Mouse (Mus musculus): Measurements from ENCODE around the gene Mindy2. TPM values are rescaled to one million over a fixed set of nuclear protein-coding genes. Genes with fewer than 3 reads are reported as not detected.

The Mindy2 gene
- polyA plus RNA-seq, 1 experiment from 2014 or later, result 7.1 TPM

DNA sequence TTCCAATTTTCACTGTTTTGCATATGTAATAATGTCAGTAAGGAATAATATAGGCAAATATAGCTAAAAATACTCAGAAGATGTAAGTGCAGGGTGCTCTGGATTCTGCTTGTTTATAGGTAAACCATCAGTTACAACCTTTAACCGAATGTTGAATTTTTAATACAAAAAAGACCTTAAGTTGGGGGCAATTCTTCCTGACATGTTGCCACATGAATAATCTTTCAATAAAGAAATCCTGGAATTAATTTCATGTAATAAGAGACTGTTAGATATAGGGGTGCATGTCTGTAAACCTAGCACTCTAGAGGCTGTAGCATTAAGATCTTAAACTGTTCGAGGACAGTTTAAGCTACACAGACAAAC, 1.2 kb downstream of the Mindy2 start:
- Histone ChIP-seq H3K36me3 (ENCODE audit: control insufficient read depth, insufficient read depth, low read length) (no peaks in the 10 kb centered on the region), H3K9me3 (ENCODE audit: control insufficient read depth, low read length) (no peaks in the 10 kb centered on the region), H3K27ac (ENCODE audit: low read length) (no peak overlapping the region), H3K4me2 (ENCODE audit: low read depth, low read length) (peak overlapping the region; percentile 60), H3K4me1 (replicated peaks; ENCODE audit: control insufficient read depth, insufficient read depth, low read length) (peaks cover 8% of the 10 kb centered on the region; the same call in 1 of the 2 replicates), H3K4me3 (ENCODE audit: low read length) (peak overlapping the region; percentile 91), H3K9ac (ENCODE audit: low read length) (no peak overlapping the region), H3K27me3 (ENCODE audit: control insufficient read depth, insufficient read depth, low read depth, low read length) (no peaks in the 10 kb centered on the region)
- 39% methylated on average over 2 of the region's 2 CpGs for WGBS
- ATAC-seq (ENCODE audit: low read depth), result no peak

DNA sequence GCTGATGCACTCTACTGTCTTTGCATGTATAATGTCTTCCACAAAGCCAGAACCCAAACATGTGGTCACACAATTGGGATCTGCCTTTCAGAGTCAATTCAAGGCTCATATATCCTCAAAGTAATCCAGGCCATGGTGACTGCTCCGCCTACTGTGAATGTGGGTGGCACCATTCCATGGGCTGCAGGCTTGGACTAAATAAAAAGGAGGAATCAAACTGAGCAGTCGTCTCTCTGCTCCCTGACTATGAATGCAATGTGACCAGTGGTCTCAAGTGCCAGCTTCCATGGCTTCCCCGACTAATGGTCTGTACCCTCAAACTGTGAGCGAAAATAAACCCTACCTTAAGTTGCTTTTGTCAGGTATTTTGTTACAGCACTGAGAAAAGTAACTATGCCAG, 2.5 kb downstream of the Mindy2 start:
- H3K36me3 ChIP-seq (ENCODE audit: control insufficient read depth, insufficient read depth, low read length), result no peaks in the 10 kb centered on the region
- H3K9ac ChIP-seq (ENCODE audit: low read length), result no peak overlapping the region
- no peaks in the 10 kb centered on the region for H3K9me3 ChIP-seq (ENCODE audit: control insufficient read depth, low read length)
- no peaks in the 10 kb centered on the region for H3K27me3 ChIP-seq (ENCODE audit: control insufficient read depth, insufficient read depth, low read depth, low read length)
- 70% methylated on average over 4 of the region's 4 CpGs for WGBS
- H3K4me1 ChIP-seq (replicated peaks; ENCODE audit: control insufficient read depth, insufficient read depth, low read length), result peaks cover 8% of the 10 kb centered on the region; the same call in 1 of the 2 replicates
- no peak overlapping the region for H3K27ac ChIP-seq (ENCODE audit: low read length)
- no peak overlapping the region for H3K4me2 ChIP-seq (ENCODE audit: low read depth, low read length)
- no peak overlapping the region for H3K4me3 ChIP-seq (ENCODE audit: low read length)
- no peak for ATAC-seq (ENCODE audit: low read depth)

DNA sequence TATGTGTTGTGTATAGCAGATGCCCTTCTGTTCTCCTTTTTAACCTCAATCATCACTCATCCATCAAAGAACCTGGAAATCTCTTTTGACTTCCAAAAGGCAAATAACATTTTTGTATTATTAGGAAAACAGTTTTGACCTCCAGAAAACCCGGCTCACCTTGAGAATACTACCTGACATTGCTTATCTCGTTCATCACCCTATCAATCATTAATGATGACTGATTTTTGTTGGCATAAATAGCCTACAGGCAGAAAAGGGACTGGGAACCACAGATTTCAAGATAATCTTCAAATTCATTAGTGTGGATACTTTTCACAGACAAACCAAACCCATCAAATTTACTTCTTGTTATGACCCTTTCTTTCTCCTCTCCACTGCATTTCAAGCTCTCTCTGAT, 3.1 kb downstream of the Mindy2 start:
- Histone ChIP-seq H3K4me2 (ENCODE audit: low read depth, low read length) (no peak overlapping the region), H3K4me1 (replicated peaks; ENCODE audit: control insufficient read depth, insufficient read depth, low read length) (peaks cover 8% of the 10 kb centered on the region; the same call in 1 of the 2 replicates), H3K9ac (ENCODE audit: low read length) (no peak overlapping the region), H3K27me3 (ENCODE audit: control insufficient read depth, insufficient read depth, low read depth, low read length) (no peaks in the 10 kb centered on the region), H3K36me3 (ENCODE audit: control insufficient read depth, insufficient read depth, low read length) (no peaks in the 10 kb centered on the region), H3K27ac (ENCODE audit: low read length) (no peak overlapping the region), H3K4me3 (ENCODE audit: low read length) (no peak overlapping the region), H3K9me3 (ENCODE audit: control insufficient read depth, low read length) (no peaks in the 10 kb centered on the region)
- no peak for ATAC-seq (ENCODE audit: low read depth)
- 51% methylated on average over 2 of the region's 2 CpGs for WGBS

DNA sequence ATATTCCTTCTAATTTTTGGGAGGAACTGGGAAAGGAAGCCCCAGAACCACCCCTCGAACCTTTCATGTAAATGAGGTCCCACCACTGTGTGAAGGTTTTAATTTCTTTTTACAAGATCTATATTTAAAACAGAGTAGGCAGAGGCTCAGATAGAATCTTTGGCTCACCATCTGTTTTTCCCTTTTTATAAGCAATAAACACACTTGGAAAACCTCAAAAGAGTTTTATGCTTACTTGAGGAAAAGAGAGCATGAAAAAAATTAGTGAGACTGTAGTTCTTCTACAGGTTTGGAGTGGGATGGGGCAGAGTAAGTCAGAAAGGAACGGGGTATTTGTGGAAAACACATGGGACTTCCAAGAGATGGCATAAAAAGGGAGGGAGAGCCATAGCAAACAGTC, 4.8 kb downstream of the Mindy2 start:
- Histone ChIP-seq H3K4me2 (ENCODE audit: low read depth, low read length) (no peak overlapping the region), H3K4me3 (ENCODE audit: low read length) (no peak overlapping the region), H3K36me3 (ENCODE audit: control insufficient read depth, insufficient read depth, low read length) (no peaks in the 10 kb centered on the region), H3K9ac (ENCODE audit: low read length) (no peak overlapping the region), H3K4me1 (replicated peaks; ENCODE audit: control insufficient read depth, insufficient read depth, low read length) (peaks cover 8% of the 10 kb centered on the region; the same call in 1 of the 2 replicates), H3K27me3 (ENCODE audit: control insufficient read depth, insufficient read depth, low read depth, low read length) (no peaks in the 10 kb centered on the region), H3K9me3 (ENCODE audit: control insufficient read depth, low read length) (no peaks in the 10 kb centered on the region), H3K27ac (ENCODE audit: low read length) (no peak overlapping the region)
- WGBS, result 64% methylated on average over 2 of the region's 2 CpGs
- ATAC-seq (ENCODE audit: low read depth), result no peak

DNA sequence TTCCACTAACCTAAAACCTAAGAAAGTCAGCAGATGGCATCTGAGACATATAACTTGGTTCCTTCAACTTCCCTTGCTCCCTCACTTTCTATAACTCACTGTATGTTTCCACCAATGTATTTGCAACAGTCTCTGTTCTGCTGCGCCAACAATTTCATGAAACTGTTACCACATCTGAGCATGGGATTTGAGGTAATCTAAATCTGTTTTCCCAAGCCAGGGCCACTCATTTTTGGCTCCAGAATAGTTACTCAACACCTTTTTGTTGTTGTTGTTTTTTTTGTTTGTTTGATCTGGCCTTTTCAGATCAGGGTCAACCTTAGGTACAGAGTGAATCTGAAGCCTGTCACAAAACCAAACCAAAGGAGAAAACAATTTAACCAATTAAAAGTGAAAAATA, 6.0 kb downstream of the Mindy2 start:
- WGBS, result 87% methylated on average over 1 of the region's 1 CpGs
- Histone ChIP-seq H3K4me1 (replicated peaks; ENCODE audit: control insufficient read depth, insufficient read depth, low read length) (peaks cover 7% of the 10 kb centered on the region; the same call in 1 of the 2 replicates), H3K36me3 (ENCODE audit: control insufficient read depth, insufficient read depth, low read length) (no peaks in the 10 kb centered on the region), H3K4me2 (ENCODE audit: low read depth, low read length) (no peak overlapping the region), H3K9ac (ENCODE audit: low read length) (no peak overlapping the region), H3K27ac (ENCODE audit: low read length) (no peak overlapping the region), H3K4me3 (ENCODE audit: low read length) (no peak overlapping the region), H3K9me3 (ENCODE audit: control insufficient read depth, low read length) (no peaks in the 10 kb centered on the region), H3K27me3 (ENCODE audit: control insufficient read depth, insufficient read depth, low read depth, low read length) (no peaks in the 10 kb centered on the region)
- no peak for ATAC-seq (ENCODE audit: low read depth)

DNA sequence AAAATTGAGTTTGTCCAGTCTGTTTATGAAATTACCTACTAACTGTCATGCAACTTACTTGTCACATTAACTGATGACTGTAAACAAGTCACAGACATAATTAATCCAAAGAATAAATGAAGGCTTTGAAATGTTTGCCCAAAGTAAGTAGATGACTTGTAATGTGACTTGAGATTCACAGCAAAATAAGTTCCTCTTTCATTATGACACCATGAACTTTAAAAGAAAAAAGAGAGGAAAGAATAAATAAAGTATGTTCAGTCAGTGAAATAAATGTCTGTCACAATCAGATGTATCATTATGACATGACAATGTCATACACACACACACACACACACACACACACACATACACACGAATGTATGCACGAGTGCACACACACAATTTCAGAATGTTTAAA, 6.7 kb downstream of the Mindy2 start:
- Histone ChIP-seq H3K4me1 (replicated peaks; ENCODE audit: control insufficient read depth, insufficient read depth, low read length) (0 out of 2 replicates have a peak, but pooled peaks cover 5% of the 10 kb centered on the region), H3K4me3 (ENCODE audit: low read length) (no peak overlapping the region), H3K9ac (ENCODE audit: low read length) (no peak overlapping the region), H3K9me3 (ENCODE audit: control insufficient read depth, low read length) (no peaks in the 10 kb centered on the region), H3K27me3 (ENCODE audit: control insufficient read depth, insufficient read depth, low read depth, low read length) (no peaks in the 10 kb centered on the region), H3K36me3 (ENCODE audit: control insufficient read depth, insufficient read depth, low read length) (no peaks in the 10 kb centered on the region), H3K4me2 (ENCODE audit: low read depth, low read length) (no peak overlapping the region), H3K27ac (ENCODE audit: low read length) (no peak overlapping the region)
- ATAC-seq (ENCODE audit: low read depth), result no peak
- 71% methylated on average over 2 of the region's 2 CpGs for WGBS

DNA sequence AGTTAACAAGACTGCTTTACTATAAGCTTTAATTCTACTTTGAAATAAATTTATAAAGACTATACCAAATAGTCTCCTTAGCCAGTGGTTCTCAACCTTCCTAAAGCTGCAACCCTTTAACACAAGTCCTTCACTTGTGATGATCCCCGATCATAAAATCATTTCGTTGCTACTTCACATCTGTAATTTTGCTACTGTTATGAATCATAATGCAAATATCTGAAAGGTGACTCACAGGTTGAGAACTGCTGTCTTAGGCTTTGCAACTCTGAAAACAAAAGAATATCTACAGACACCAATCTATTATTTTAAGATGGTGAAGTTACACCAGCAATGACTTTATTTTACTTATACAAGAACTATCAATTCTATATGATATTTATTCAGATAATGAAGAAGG, 20.2 kb downstream of the Mindy2 start:
- no peak overlapping the region for H3K4me3 ChIP-seq (ENCODE audit: low read length)
- H3K9ac ChIP-seq (ENCODE audit: low read length), result no peak overlapping the region
- no peak overlapping the region for H3K27ac ChIP-seq (ENCODE audit: low read length)
- no peaks in the 10 kb centered on the region for H3K9me3 ChIP-seq (ENCODE audit: control insufficient read depth, low read length)
- no peak overlapping the region for H3K4me2 ChIP-seq (ENCODE audit: low read depth, low read length)
- 85% methylated on average over 2 of the region's 2 CpGs for WGBS
- H3K4me1 ChIP-seq (replicated peaks; ENCODE audit: control insufficient read depth, insufficient read depth, low read length), result no peaks in the 10 kb centered on the region
- no peaks in the 10 kb centered on the region for H3K36me3 ChIP-seq (ENCODE audit: control insufficient read depth, insufficient read depth, low read length)
- H3K27me3 ChIP-seq (ENCODE audit: control insufficient read depth, insufficient read depth, low read depth, low read length), result no peaks in the 10 kb centered on the region
- ATAC-seq (ENCODE audit: low read depth), result no peak

DNA sequence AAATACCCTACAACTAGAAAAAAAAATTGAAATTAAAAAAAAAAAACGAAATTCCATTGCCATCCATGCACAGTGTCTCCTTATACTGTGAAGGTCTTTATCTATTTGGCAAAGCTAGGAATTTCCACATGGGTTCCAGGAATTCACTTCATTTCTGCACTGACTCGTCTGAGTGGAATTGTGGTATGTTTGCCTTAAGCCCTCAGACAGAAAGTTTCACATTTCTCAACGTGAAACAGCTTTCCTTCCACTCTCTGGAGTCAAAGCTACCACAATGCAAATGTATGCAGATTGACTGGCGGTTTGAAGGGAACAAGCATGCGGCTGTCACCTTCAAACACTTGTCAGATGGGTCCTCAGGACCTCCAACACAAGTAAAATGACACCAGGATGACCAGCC, 25.3 kb downstream of the Mindy2 start:
- Histone ChIP-seq H3K36me3 (ENCODE audit: control insufficient read depth, insufficient read depth, low read length) (no peaks in the 10 kb centered on the region), H3K27me3 (ENCODE audit: control insufficient read depth, insufficient read depth, low read depth, low read length) (no peaks in the 10 kb centered on the region), H3K4me2 (ENCODE audit: low read depth, low read length) (no peak overlapping the region), H3K9me3 (ENCODE audit: control insufficient read depth, low read length) (no peaks in the 10 kb centered on the region), H3K4me1 (replicated peaks; ENCODE audit: control insufficient read depth, insufficient read depth, low read length) (0 out of 2 replicates have a peak, but pooled peaks cover 2% of the 10 kb centered on the region), H3K27ac (ENCODE audit: low read length) (peak overlapping the region; percentile 39; the same call in 1 of the 2 replicates), H3K9ac (ENCODE audit: low read length) (no peak overlapping the region), H3K4me3 (ENCODE audit: low read length) (no peak overlapping the region)
- WGBS, result 19% methylated on average over 5 of the region's 5 CpGs
- peak; percentile 57; the same call in 1 of the 2 replicates for ATAC-seq (ENCODE audit: low read depth)

DNA sequence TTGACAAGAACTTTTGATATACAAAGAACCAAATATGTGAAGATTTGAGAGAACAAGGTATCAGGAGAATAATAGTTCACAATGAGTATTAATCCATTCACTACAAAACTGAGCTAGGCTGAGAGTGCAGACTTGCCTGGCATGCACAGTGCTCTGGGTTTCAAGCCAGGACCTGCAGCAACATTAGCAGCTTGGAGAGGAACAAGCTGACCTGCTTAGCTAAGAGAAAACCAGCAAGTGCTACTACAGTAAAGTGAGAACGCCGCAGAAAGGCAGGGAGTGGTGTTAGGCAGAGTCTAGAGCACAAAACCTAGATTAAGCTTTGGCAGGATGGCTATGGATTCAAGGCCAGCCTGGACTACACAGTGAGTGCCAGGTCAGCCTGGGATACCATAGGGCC, 27.3 kb downstream of the Mindy2 start:
- H3K4me1 ChIP-seq (replicated peaks; ENCODE audit: control insufficient read depth, insufficient read depth, low read length), result 0 out of 2 replicates have a peak, but pooled peaks cover 2% of the 10 kb centered on the region
- H3K4me2 ChIP-seq (ENCODE audit: low read depth, low read length), result no peak overlapping the region
- H3K27me3 ChIP-seq (ENCODE audit: control insufficient read depth, insufficient read depth, low read depth, low read length), result no peaks in the 10 kb centered on the region
- no peak overlapping the region for H3K9ac ChIP-seq (ENCODE audit: low read length)
- ATAC-seq (ENCODE audit: low read depth), result no peak
- no peaks in the 10 kb centered on the region for H3K36me3 ChIP-seq (ENCODE audit: control insufficient read depth, insufficient read depth, low read length)
- no peak overlapping the region for H3K27ac ChIP-seq (ENCODE audit: low read length)
- no peak overlapping the region for H3K4me3 ChIP-seq (ENCODE audit: low read length)
- no peaks in the 10 kb centered on the region for H3K9me3 ChIP-seq (ENCODE audit: control insufficient read depth, low read length)
- 82% methylated on average over 2 of the region's 2 CpGs for WGBS

All from lung, embryonic 16.5 days (tissue).